Mouse (Mus musculus): Measurements from ENCODE around the gene Wfdc1.

Wfdc1 gene

GRCm38 (mm10) chr8:119666219-119666951 is at the start of gene Wfdc1:
Gene Wfdc1, plus strand, starts transcription at chr8:119666365.
- no peak for DNase-seq (ENCODE audit: low read depth, low spot score)

- DNase-seq (ENCODE audit: low read depth, low spot score) = no peak
Observed at GRCm38 (mm10) chr8:119616811-119617210, 49.4 kb upstream of the Wfdc1 start.

- no peak for DNase-seq (ENCODE audit: low read depth, low spot score)
Observed at GRCm38 (mm10) chr8:119617586-119617985, 48.6 kb upstream of the Wfdc1 start.

- DNase-seq (ENCODE audit: low read depth, low spot score) = no peak
Observed at GRCm38 (mm10) chr8:119618887-119619286, 47.3 kb upstream of the Wfdc1 start.

GRCm38 (mm10) chr8:119620116-119620840 is 45.9 kb upstream of the Wfdc1 start:
- no peak for DNase-seq (ENCODE audit: low read depth, low spot score)

- DNase-seq (ENCODE audit: low read depth, low spot score) = no peak
Observed at GRCm38 (mm10) chr8:119620848-119621465, 45.2 kb upstream of the Wfdc1 start.

- no peak for DNase-seq (ENCODE audit: low read depth, low spot score)
Observed at GRCm38 (mm10) chr8:119622555-119622954, 43.6 kb upstream of the Wfdc1 start.

- no peak for DNase-seq (ENCODE audit: low read depth, low spot score)
Observed at GRCm38 (mm10) chr8:119623061-119623460, 43.1 kb upstream of the Wfdc1 start.

GRCm38 (mm10) chr8:119623744-119624143 is 42.4 kb upstream of the Wfdc1 start:
- DNase-seq (ENCODE audit: low read depth, low spot score) = no peak

- DNase-seq (ENCODE audit: low read depth, low spot score) = no peak
Observed at GRCm38 (mm10) chr8:119624916-119625315, 41.2 kb upstream of the Wfdc1 start.

GRCm38 (mm10) chr8:119625788-119626187 is 40.4 kb upstream of the Wfdc1 start:
- no peak for DNase-seq (ENCODE audit: low read depth, low spot score)

GRCm38 (mm10) chr8:119627199-119627598 is 39.0 kb upstream of the Wfdc1 start:
- no peak for DNase-seq (ENCODE audit: low read depth, low spot score)

- DNase-seq (ENCODE audit: low read depth, low spot score) = no peak
Observed at GRCm38 (mm10) chr8:119627613-119628359, 38.4 kb upstream of the Wfdc1 start.

- DNase-seq (ENCODE audit: low read depth, low spot score) = no peak
Observed at GRCm38 (mm10) chr8:119630841-119631240, 35.3 kb upstream of the Wfdc1 start.

GRCm38 (mm10) chr8:119632246-119632645 is 33.9 kb upstream of the Wfdc1 start:
- DNase-seq (ENCODE audit: low read depth, low spot score) = no peak

- no peak for DNase-seq (ENCODE audit: low read depth, low spot score)
Observed at GRCm38 (mm10) chr8:119632909-119633308, 33.3 kb upstream of the Wfdc1 start.

GRCm38 (mm10) chr8:119634616-119635336 is 31.4 kb upstream of the Wfdc1 start:
- DNase-seq (ENCODE audit: low read depth, low spot score) = no peak

- no peak for DNase-seq (ENCODE audit: low read depth, low spot score)
Observed at GRCm38 (mm10) chr8:119635378-119635777, 30.8 kb upstream of the Wfdc1 start, which contains the start of gene Kcng4. Gene Kcng4, minus strand, starts transcription at chr8:119635680.

GRCm38 (mm10) chr8:119635958-119636357 is 30.2 kb upstream of the Wfdc1 start:
- DNase-seq (ENCODE audit: low read depth, low spot score) = no peak

GRCm38 (mm10) chr8:119636766-119637165 is 29.4 kb upstream of the Wfdc1 start:
- no peak for DNase-seq (ENCODE audit: low read depth, low spot score)

GRCm38 (mm10) chr8:119637381-119637780 is 28.8 kb upstream of the Wfdc1 start:
- DNase-seq (ENCODE audit: low read depth, low spot score) = no peak

All from brain, embryonic 18.5 days (tissue).